Mouse (Mus musculus) liver, adult 2 months (tissue): Measurements from ENCODE around the gene Adamtsl3.

Experiments used
- CTCF ChIP-seq: fragments of 200-500 bp; IDR thresholded peaks from 2 replicates; pipeline ENCODE4 v1.5.1; 2011; ENCODE audit warnings: low read depth, low read length, control low read depth
- POLR2A ChIP-seq: fragments of 200-500 bp; IDR thresholded peaks from 2 replicates; pipeline ENCODE4 v1.6.1; 2011; ENCODE audit warnings: low read length, control low read depth; ENCODE audit not compliant: insufficient read depth; ENCODE audit errors: extremely low read depth

GRCm38 (mm10) chr7:82382843-82383535 lies 47.5 kb downstream of the Adamtsl3 start:
- TF ChIP-seq POLR2A (no peak), CTCF (no peak)
